Mouse (Mus musculus) adrenal gland, postnatal 14 days (tissue): Measurements from ENCODE around the gene Cog7. TPM values are rescaled to one million over a fixed set of nuclear protein-coding genes. Genes with fewer than 3 reads are reported as not detected.

Experiments
- DNase-seq: peaks from one replicate; pipeline ENCODE4 v3.0.0; 2021; ENCODE audit warnings: mixed read lengths
- total RNA-seq: library from RNA; stranded (reverse); gene quantifications from 2 replicates; pipeline ENCODE4 v1.2.3, GENCODE M21; 2021

Cog7 gene
- total RNA-seq, 1 experiment from 2014 or later = 24.7 TPM

- DNase-seq = no peak
These were observed 26.4 kb downstream of the Cog7 start for GRCm38 (mm10) chr7:121954891-121955669.

DNA sequence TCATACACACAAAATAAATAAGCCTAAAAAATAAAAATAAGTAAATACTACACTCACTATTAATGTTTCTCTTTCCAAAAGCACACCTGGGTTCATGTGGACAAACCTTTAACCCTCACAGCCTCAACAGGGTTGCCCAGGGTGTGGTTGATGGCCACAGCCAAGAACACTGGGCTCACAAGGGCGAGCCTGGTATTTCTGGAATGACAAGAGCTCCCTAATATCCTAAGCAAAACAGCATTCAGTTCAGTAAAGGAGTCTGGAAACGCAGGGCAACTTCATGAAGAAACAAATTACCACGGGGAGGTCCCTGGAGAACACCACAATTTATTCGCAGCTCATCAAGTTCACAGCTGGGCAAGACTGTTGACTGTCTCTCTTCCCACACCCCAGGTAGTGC is 34.0 kb downstream of the Cog7 start:
- no peak for DNase-seq

GRCm38 (mm10) chr7:121946196-121946595 is 35.3 kb downstream of the Cog7 start:
- no peak for DNase-seq

DNA sequence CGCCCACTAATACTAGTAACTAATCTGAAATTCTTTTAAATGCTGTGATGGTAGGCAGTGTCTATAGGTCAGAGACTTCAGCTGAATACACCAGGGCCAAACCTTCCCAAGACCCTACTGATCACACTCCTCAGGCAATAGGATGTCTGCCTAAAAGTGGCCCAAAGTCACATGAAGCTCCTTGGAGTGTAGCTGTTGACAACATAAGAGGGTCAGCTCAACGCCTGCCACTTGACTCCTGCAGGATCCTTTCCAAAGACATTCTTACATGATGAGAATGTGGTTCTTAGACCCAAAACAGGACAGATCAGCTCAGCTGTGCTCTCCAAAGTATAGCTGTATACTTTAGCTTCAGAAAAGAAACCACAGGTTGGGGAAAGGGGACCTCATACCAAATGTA is 39.1 kb downstream of the Cog7 start:
- no peak for DNase-seq

DNA sequence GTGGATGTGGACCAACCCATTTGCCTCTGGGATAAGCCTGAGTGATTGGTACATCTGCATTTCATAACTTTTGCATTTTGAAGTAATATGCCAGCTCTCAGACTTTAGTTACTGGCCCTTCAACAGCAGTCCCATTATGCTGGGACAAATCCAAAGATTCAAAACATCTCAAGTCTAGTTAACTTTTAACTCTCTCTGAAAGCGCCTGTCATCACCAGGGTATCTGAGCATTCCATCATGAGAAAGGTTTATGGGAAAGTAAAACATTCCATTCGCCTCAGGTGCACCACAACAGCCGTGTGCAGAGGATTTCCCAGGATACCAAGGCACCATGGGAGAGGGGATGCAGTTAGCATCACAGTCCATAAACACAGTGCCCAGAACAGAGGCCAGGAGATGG is 39.9 kb downstream of the Cog7 start:
- no peak for DNase-seq

- DNase-seq = no peak
These were observed 40.5 kb downstream of the Cog7 start for GRCm38 (mm10) chr7:121941016-121941415.

DNA sequence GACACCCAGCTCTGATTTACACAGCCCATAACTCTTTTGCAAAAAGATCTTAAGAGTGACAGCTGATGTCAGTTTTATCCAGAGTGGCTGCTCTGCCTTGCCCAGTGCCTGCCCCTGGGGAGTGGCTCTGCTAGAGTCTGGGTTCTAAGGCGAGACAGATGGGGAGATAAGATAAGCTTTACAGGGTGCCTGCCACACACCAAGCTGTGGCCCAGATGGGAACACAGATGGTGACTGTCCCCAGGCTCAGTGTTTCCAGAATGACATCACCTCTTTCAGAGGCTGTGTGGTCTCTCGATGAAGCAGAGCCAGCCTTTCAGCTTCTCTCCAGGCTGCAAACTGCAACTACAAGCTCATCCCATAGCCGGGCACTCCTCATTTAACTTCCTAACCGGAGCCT is 41.8 kb downstream of the Cog7 start:
- peak; percentile 21 for DNase-seq

DNA sequence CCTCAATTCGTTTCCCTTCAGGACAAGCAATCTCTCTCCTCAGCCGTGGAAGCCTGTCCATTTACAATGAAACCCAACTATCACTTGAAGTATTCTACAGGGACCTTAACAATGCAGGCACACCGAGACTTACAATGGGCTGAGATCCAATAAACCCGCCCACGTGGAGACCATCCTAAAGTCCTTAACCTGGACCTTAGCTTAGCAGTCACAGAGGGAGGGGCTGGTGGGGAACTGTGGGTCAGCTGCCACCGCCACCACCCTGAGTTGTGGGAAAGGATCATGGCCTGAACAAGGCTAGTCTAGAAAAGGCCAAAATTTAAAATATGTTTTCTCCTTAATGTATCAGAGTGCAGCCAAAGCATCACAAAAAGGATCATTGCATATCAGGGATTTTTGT is 42.3 kb downstream of the Cog7 start:
- no peak for DNase-seq

DNA sequence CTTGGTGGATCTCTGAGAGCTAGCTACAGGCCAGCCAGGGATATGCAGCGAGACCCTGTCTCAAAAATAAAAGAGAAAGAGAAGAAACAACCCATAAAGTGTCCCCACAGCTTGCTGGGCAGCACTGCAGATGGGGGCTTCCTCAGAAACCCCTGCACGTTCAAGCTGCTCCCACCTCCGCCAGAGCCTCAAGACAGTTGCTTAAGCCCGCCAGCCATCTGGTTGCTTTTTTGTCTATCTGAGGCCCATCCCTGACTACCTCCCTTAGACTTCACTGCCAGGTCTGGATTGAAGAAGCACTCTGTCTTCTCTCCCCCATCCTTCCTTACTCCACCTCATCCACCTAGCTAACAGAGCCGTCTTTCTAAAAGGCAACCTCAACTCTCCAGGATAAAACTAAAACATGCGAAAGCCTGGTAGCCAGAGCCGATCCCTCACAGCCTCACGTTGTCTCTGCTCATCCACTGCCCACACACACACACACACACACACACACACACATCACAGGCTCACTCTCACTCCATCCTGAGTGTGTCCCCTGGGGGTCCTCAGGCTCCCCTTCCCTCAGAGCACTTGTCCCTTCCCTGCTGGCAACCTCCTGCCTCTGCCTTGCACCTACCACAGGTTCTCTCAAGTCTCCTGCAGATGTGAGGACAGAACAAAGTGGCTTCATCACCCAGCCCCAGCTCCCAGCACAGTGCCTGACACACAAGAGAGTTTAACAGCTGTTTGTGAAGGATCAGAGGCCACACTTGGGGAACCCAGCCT is 43.2 kb downstream of the Cog7 start:
- DNase-seq = no peak

DNA sequence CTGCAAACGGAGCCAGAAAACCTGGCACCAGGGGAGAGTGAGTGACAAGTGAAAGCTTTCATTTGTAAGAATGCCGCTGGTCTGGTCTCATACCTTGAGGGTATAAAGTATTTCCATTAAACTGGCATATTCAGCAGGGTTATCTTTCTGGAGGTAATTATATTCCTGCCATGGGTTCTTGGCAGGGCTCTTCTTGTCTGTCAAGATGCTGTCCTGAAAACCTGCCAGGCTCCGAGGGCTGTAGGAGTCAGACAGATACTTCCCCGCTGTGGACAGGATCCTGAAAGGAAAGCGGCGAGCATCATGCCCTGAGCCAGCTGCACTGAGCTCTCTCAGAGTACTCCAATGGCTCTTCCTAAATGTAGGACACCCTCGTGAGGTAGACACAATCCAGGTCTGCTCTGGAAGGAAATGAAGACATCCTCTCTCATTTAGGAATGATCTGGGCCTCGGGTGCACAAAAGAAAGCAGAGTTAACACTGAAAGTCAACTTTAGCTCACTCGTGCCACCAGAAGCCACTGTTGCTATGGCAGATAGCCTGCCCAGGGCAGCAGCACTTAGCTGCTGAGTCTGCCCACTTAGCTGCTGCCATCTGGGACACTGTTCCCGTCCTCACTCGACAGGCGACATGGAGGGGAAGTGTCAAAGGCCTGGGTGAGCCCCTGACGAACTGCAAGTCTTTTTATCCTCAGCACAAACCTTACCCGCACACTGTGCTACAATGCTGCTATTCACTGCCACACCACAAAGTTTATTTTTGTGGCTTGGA is 44.5 kb downstream of the Cog7 start:
- no peak for DNase-seq

DNA sequence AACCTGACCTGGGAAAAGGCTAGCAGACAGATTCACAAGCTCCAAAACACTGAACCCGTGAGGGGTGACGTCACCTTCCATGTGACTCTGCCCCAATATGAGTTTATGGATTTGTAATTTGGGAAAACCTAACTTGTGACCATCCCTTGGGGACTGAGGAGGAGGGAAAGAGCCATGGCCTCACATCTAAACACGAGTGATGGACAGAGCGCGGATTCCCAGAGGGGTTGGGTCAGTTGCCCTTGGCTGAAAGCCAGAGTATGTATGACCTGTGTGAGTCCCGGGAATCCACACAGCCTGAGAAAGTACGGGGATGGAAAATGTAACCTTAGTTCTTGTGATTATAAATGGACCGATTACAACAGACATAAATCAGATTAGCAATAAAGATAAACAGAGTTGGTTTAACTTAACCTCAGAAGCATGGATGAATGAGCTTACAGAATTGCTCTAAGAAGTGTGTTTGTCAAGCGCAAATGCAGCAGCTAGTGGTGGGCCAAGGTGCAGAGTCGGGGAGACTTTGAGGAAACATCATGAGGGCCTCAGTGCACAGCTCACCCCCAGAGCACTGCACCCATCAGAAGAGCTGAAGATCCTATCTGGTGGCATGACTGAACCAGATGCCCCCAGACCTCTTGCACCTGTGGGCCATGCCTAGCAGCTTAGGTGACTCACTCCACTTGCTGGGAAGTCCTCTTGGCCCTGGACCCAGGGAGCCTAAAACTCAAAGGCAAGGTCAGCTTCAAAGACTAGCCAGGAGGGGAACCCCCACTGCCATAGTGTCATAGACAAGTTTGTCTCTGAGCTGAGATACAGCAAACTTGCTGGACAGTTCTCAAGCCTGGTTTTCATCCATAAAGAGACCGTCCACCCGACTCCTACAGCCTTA is 45.4 kb downstream of the Cog7 start:
- no peak for DNase-seq

GRCm38 (mm10) chr7:121934346-121934745 is 47.2 kb downstream of the Cog7 start:
- DNase-seq = no peak

GRCm38 (mm10) chr7:121933675-121934074 is 47.8 kb downstream of the Cog7 start:
- no peak for DNase-seq

GRCm38 (mm10) chr7:121931246-121931645 is 50.3 kb downstream of the Cog7 start:
- no peak for DNase-seq

- no peak for DNase-seq
These were observed 53.6 kb downstream of the Cog7 start for GRCm38 (mm10) chr7:121927882-121928281.

DNA sequence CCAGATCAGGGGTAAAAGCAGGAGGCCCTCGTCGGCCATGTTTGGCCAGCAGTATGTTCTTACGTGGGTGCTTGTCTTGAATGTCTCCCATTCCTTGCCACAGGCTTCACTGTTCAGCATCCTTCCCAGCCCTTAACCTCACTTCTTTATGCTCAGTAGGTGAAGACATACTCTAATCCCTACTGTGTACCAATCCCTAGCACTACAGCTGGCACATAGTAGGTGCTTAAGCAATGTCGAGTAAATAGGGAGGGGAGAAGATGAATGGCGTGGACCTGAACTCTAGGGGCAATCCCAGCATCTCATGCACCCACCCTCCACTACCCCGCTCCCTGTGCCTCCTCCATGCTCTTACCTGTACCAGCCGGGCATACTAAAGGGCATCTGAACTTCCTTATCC is 57.1 kb downstream of the Cog7 start:
- no peak for DNase-seq

DNA sequence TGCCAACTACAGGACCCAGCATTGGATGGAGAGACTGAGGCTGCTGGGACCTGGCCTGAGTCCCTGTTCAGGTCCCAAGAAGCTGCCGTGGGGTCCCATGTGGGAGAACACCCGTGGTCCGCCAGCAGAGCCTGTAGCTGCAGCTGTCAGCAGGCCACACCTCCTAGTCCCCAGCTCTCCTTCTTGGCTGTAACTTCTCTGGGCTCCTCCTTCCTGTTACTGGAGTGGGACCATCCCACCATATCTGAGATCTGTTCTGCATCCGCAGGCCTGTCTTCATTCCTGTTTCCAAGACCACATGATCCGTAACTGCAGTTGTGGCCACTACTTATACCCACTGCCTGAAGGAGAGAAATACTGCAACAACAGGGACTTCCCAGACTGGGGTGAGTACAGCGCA is 67.6 kb downstream of the Cog7 start:
- no peak for DNase-seq

- no peak for DNase-seq
These were observed 69.3 kb downstream of the Cog7 start for GRCm38 (mm10) chr7:121912250-121912649.

- peak; percentile 56 for DNase-seq
These were observed 74.6 kb downstream of the Cog7 start for GRCm38 (mm10) chr7:121906879-121907278.

DNA sequence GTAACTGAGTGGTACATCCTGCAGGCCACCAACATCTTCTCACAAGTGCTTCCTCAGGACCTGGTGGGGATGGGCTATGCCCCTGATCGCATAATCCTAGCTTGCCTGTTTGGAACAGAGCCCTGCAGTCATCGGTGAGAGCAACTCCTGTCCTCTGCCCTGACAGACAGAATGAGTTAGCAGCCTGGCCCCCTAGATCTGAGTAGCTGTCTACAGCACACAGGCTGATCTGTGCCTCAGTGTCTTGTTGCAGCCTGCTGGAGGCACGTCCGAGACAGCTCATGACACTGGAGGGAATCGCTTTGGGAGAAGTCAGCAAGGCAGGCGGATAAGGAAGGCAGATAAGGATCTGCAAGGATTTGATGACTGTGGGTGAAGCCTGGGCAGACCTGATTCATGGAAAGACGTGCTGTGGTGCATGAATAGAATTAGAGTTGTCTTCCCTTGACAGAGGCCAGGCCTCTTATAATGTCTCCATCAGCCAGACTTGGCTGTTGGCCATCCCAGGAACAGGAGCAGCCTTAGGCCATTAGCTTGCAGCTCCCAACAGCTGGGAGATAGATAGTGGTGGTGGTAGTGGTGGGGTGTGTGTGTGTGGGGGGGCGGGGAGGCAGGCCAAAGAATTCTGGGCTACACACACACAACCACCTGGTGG is 78.6 kb downstream of the Cog7 start:
- peak; percentile 39 for DNase-seq

GRCm38 (mm10) chr7:121899940-121900339 is 81.6 kb downstream of the Cog7 start:
- no peak for DNase-seq
